Mouse (Mus musculus) c-Kit-negative CD71-positive TER-119-positive erythroid progenitor cells, embryonic 14.5 days (primary cell): ENCODE results near the gene Bcl2l14.

Experiments used
- DNase-seq: peaks from one replicate; pipeline ENCODE4 v3.0.0-alpha.2; 2013; ENCODE audit warnings: low read depth, low spot score

Gene Bcl2l14

DNA sequence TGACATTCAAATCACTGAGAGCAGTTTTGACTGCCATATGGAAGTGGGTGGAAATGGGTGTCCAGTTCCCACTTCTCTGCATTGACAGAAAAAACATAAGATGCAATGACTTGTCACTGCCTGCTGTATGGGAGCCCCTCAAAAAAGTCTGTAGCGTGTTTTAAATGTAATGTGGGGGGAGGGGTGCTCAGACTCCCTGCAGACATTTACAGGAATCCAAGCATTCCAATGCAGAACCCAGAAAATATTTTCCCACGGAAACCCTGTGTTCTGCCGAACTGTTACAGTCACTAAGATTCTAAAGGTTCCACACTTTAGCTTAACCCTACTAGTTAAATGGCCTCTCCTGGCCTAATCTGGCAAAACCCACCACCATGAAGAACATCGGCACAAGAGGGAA lies at the start of gene Bcl2l14:
Bcl2l14 (plus strand) TSS at position 301 of the 400 bp plus-strand sequence.
- DNase-seq: no peak

DNA sequence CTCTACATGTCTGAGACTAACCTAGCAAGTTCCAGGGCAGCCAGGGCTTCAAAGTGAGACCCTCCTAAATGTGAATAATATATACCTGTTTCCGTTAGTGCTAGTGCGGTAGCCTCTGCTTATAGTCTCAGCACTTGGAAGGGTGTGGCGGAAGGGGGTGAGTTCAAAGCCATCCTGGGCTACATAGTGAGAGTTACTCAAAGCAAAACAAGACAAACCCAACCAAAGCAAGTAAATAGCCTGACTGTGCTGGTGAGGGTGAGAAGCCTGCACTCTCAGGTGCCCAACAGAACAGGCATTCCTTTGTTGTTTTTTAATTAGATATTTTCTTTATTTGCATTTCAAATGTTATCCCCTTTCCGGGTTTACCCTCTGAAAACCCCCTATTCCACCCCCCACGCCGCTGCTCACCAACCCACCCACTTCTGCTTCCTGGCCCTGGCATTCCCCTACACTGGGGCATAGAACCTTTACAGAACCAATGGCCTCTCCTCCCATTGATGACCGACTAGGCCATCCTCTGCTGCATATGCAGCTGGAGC lies 47.5 kb upstream of the Bcl2l14 start:
- no peak for DNase-seq

DNA sequence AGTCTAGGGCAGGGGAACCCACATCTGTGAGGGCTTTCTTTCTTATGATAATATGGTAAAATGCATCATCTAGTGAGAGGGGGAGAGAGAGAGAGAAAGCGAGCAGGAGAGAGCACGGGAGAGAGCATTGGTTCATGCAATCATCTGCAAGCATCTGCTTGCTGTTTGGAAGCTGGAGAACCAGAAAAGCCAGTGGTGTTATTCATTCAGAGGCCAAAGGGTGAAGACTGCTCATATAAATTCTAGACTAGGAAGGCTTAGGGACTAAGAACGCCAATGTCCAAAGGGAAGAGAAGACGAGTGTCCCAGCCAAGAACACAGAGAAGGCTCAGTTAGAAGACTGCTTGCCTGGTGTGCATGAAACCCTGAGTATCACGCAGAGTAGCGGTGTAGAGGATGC lies 43.2 kb upstream of the Bcl2l14 start:
- no peak for DNase-seq

DNA sequence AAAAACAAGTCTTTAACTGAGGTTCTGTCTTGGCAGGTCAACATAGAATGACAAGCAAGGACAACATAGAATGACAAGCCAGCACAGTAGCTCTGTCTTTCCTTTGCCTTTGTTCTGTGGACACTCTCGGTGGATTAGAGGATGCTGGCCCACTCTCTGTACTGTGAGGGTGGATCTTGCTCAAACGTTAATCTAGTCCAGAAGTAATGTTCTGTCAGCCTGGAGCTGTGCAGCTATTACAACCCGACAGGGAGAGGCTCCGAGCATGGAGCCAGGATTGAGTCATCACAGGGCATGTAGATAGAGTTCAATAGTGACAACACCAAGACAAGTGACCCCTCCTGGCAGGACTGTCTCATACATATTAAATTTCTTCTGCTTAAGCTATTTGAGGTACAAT lies 42.4 kb upstream of the Bcl2l14 start:
- no peak for DNase-seq

DNA sequence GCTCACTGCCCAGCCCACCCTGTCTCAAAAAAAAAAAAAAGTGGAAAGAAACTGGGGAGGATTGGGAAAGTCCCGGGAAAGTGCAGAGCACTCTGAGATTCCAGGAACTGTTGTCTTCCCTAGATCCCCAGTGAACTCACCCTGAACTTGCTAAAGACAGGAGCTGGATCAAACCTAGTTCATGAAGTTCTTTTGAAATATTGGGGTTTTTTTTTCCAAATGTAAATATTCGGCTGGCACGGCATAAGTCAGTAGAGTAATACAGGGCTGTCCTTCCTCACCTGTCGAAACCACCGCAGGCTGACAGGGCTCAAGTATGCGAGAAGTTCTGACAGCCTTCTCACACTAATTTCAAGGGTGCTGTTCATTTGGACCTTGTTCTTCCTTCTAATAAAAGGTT lies 38.5 kb upstream of the Bcl2l14 start:
- DNase-seq: no peak

DNA sequence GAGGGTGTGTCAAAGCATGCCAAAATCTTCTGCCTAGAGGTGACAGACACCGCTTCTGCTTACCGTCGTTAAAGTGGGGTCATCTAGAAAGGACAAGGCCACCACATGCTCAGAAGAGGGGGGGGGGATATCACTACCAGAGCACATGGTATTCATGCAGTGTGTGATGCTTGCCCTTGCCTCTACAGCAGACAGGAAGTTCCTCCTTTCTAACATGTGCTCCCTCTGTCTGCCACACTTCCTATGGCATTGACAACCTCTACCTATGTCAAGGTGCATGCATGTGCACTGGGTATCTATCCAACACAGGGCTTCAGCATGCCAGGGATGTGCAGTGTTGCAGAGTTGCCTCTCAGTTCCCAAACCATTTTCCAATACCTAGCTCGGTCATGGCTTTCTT lies 36.0 kb upstream of the Bcl2l14 start:
- no peak for DNase-seq

DNA sequence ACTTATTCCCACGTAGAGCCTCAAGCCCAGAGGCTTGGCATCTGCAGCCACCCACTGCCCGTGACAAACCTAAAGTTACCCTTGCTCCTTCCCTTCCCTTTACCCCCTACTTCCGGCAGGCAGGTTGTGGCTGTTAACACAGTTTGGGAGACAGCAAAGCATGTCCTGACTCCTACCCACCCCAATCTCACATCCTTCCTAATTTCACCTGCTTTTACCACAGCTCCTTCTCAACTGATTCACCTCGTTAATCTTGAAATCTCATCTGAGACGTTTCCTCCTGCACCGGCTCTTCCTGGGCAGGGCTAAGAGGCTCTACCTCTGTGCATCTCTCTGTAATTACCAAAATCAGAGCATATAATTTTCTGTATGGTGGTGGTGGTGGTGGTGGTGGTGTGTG lies 31.5 kb upstream of the Bcl2l14 start:
- DNase-seq: no peak

DNA sequence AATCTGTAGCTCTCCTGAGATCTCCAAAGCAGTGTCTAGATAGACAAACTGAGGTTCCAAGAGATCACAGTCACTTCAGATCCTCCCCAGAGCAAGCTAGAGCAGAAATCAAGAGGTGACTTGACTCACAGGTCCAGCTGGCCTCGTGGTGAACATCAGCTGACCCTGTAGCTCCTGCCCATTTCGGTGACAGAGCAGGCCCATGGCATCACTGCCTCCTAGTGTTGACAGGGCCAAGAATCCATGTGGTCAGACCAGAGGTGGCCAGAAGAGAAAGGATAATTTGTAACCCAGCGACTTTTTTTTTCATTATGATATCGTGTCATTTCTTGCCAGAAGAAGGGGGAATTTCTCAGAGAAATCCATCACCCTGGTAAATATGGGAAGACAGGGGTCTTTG lies 30.2 kb upstream of the Bcl2l14 start:
- no peak for DNase-seq

DNA sequence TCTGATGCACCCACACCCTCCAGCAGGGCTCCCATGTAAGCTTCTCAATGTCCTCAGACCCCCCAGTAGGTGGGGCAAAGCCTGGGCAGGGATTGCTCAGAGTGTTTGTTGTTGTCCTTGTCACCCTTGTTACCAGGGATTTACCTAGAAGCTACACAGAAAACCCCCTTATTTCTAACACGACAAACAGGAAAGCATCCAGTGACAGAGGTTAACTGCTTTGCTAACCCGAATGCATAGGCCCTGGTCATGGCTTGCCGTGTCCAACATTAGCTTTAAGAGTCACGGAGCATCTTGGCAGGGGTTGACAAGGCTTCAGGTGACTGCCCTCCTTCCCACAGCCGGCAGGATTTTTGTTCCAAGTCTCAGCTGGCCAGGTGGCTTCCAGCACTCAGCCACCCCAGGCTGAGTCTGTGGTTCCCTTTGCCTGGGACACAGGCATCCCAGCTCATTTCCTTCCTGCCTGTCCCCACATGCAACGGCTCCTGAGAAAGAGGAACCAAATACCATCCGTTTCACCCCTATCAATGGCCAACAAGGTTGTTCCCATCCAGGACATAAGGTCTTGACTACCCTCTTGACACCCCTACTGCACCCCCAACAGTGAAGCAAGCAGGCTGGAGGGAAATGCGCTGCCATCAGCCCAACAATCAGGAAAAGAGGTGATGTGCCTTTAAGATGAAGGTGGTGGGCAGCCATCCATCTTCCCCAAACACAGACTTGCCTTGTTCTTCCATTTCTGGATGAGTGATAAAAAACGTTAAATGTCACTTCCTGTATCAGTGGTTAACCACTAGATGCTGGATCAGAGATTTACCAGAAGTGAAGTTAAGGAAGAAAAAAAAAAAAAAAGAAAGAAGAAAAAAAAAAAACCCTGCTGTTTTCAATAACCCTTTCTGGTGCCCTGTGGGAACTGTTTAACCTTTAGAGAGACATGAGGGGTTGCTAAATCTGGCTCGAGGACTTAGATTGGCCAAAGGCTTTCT lies 29.5 kb upstream of the Bcl2l14 start:
- no peak for DNase-seq

DNA sequence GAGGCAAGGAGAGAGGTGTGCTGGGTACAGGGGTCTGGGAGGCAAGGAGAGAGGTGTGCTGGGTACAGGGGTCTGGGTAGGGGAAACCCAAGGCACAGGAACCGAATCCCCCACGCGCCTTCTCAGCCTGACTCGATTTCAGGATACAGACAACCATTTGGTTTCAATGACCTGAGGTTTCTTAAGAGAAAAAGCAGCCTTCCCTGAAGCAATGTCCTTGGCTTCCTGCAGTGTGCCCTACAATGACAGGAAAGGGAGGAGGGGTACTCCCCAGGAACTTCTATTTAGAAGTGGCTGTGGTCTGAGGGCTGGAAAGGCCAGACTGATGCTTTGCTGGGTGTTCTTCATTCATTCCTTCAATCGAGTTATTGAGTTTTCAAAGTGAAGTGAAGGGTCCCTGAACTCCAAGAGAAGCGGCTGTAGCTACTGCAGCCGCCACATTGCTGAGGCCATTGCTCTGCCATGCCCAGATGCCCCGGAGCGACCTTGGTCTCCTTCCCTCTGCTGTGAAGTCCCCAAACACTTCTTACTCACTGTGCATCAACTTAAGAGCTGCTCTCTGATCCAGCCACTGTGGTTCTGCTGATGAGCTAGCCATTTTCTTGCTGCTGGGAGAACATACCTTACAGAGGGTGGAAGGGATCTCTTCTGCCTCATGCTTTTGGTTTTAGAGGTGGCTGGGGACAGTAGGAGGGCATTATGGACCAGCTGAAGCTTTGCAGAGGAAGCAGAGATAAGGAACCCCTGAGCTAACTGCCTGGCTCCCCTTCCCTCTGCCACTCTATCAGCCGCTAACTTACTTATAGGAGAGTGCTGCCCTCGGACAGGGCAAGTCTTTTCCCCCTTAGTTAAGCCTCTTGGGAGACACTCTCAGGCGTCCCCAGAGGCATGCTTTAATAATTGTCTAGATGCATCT lies 28.5 kb upstream of the Bcl2l14 start:
- no peak for DNase-seq

DNA sequence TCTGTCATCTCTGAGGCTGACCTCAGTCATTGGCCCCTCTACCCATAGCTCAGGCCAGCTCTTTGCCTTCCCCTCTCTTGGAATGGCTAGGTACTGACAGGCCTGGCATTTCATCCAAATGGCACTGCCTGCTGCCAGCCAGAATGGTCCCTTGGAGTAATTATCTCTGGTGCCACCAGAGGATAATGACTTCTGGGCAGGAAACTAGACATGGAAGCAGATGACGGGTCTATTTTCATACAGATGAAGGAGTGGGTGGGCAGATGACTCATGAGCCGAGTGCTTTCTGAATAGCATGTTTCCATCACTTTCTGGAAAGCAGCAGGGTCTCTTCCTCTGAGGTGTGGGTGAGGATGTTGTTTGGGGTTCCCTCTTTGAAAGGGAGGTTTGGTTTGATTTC lies 23.2 kb upstream of the Bcl2l14 start:
- no peak for DNase-seq

DNA sequence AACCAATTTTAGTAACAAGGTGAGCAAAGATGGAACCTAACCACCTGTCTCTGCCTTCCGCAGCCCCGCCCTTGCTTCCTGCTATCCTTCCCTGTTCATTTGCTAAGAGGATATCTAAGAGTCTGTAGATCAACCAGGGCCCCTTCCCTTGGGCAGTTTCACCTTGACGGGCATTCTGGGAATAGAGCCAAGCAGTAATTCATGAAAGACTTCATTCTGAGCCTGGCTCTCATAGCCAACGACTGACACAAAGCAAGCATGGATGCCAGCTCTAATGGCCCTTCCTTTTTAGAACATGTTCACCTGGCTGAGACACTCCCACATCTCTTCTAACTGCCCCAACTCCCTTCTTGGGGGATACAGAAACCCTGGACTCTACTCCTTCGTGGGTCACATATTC lies 18.9 kb upstream of the Bcl2l14 start:
- DNase-seq: no peak

DNA sequence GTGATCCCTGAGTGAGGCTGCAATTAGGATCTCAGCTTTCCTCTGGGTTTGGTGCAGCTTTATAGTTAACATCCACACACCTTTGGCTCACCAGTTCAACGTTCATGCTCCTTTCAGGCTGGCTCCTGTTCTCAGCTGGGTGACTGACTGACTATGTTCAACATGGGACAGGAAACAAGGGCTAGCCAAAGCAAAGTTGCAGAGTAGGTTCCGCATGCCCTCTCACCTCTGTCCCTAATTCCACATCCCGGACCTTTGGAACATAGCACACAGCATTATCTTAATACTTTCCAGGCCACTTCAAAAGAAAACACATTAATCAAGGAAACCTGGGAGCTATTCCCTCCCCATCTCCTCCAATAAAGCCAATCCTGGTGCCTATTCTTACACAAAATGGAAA lies 18.3 kb upstream of the Bcl2l14 start:
- no peak for DNase-seq

DNA sequence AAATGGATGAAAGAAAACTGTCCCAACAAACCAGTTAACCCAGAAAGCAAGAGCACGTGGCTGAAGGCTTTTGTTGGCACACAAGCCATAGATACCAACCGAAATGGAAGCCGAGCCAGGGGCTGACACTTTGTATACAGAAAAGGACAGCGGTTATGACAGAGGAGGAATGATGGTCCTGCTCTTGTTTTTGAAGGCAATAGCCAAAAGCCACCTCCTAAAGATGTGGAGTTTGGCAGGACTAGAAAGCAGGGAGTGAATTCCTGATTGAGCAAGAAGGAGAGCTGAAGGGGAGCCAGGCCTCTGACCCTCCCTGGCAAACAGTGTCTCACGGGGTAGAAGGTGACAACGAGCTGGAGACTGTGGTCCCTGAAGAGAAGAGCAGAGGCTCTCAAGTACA lies 14.7 kb upstream of the Bcl2l14 start:
- no peak for DNase-seq

DNA sequence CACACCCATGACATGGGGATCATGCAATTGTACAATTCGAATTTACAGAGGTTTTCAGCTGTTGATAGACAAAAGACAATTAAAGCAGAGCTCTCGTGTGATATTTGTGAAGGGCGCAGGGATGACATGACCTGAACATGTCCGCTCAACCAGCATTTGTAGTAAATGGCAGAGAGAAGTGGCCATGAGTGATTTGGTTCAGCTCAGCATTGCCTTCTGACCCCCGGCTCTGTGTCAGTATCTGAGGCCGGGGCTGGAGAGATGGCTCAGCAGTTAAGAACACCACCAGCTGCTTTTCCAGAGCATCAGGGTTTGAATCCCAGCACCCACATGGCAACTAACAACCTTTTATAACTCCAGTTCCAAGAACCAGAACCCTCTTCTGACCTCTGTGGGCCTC lies 10.2 kb upstream of the Bcl2l14 start:
- no peak for DNase-seq

DNA sequence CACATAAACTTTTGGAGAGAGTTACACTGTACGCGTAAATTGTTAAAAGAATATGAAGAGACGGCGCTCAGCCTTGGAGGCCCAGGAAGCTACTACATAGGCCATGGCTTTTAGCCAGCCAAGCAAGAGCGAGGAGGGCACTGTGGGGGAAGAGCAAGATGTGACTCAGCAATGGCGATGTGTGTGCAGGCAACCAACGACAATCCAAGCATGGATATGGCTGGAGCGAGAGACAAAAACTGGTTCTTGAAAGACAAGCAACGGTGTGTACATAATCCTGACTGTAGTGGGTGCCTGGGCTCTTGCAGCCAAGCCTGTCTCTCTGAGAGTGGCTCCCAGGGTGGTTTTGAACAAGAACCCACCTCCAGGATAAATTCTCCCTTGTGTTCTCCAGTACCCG lies 8.7 kb upstream of the Bcl2l14 start:
- DNase-seq: no peak

DNA sequence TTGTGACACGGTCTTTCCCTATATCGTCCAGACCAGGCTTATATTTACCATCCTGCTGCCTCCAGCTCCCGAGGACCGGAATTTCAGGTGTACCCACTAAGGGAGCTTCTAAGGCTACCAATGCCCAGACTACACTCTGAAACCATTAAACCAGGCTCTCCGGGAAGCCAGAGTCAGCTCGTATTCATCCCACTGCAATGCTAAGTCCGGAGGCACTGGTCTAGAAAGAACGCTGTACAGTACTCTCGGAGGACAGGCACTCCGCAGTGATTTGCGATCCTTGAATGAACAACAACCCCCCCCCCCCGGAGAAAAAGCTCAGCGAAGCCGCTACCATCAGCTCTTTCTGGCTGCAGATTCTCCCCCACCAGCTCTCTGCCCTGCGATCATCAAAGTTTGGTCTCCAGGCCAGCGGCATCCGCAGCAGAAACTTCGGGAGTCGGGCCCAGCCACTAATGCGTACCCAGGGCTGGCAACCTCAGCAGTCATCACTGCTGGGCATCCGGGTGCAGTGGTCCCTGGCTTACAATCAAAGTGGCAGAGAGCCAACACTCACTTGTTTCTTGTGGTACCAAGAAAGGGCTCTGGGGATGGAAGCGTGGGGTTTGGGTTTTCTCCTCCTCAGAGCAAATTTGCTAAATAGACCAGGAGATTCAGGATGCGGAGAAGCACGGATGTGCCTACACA lies 7.6 kb upstream of the Bcl2l14 start:
- DNase-seq: no peak

DNA sequence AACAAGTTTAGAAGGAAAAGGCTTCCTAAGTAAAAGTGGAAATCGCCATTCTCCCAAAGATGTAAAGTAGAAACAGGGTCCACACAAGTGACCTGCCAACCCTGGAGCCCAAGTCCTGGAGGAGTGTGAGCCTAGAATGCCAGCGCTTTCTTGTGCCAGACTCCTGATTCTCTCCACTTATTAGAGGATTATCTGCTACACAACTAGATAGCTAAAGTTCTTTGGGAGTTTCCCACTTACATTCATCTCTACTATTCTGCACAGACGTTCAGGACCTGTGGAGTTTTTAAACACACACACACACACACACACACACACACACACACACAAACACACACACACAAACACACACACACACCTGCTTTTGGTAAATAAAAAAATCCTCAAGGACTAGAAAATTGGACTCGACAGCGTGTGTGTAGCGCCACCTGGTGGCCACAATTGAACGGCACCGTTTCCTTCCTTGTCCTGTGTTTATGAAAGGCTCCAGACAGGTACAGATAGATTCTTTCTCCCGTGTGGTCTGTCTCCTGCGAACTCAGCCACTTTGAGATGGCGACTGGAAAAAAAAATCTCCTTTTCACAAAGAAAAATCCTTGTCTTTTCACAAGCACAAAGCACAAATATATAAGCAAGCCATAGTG lies 6.7 kb upstream of the Bcl2l14 start:
- DNase-seq: peak; percentile 40

DNA sequence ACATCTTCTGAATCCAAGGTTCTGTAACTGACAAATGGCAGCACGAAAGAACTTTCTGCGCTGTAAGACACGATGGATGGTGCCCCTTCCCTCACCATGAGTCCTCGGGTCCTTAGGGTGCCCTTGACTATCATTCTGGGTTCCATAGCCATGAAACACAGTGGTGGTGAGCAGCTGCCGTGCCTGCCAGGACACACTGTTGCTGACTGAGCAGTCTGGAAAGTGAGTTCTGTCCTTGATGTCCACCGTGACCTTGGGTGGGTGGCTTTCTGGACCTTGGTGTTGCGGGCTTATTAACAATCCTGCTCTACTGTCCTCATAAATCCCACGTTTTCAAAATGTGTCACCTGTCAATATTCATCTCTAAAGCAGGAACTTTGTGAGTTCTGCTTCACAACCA lies 6.2 kb upstream of the Bcl2l14 start:
- DNase-seq: no peak

DNA sequence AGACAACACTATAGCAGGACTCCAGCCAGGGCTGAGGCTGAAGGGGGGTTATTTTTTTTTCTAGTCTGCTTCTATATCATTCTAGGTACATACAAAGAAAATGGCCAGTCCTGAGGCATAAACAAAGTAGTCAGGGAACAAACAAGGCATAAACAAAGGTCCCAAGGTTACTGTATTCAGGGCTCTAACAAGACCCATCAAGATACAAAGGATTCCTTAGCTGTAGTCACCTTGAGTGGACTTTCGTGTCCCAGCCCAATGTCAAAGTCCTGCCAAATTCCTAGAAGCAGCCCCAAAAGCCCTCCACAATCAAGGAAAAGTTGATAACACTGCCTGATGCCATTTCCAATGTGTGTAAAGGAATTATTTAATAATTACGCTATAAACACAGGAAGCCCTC lies 5.3 kb upstream of the Bcl2l14 start:
- no peak for DNase-seq
